Mouse (Mus musculus): Measurements from ENCODE around the gene Zfp992. TPM values are rescaled to one million over a fixed set of nuclear protein-coding genes. Genes with fewer than 3 reads are reported as not detected.
"Not testable (repeated sequence)": the region's sequence is repeated elsewhere in the genome, so short reads cannot be mapped to it uniquely, and the experiment has no call there.

Zfp992 gene
- polyA plus RNA-seq, 1 experiment from 2014 or later, result 2.8 TPM

- no peak overlapping the region for H3K27ac ChIP-seq (ENCODE audit: low read depth, low read length)
- no peak overlapping the region for H3K4me3 ChIP-seq (ENCODE audit: low read depth, low read length)
- no peaks in the 10 kb centered on the region for H3K36me3 ChIP-seq (ENCODE audit: control insufficient read depth, insufficient read depth, low read length)
- DNase-seq (ENCODE audit: low spot score, missing footprints), result peak; percentile 85
- WGBS, result 67% methylated on average over 4 of the region's 4 CpGs
- peak; percentile 43 for ATAC-seq (ENCODE audit: low FRiP score)
- H3K27me3 ChIP-seq (ENCODE audit: control insufficient read depth, insufficient read depth, low read length), result no peaks in the 10 kb centered on the region
- no peak overlapping the region for H3K4me2 ChIP-seq
- no peaks in the 10 kb centered on the region for H3K4me1 ChIP-seq (ENCODE audit: control insufficient read depth, insufficient read depth, low read length)
- no peak overlapping the region for H3K9ac ChIP-seq (ENCODE audit: low read length)
- H3K9me3 ChIP-seq (ENCODE audit: control insufficient read depth, low read length), result peaks cover 53% of the 10 kb centered on the region
These were observed 46.2 kb downstream of the Zfp992 start for GRCm38 (mm10) chr4:146494980-146495379.

GRCm38 (mm10) chr4:146497695-146498275, 49.0 kb downstream of the Zfp992 start:
- H3K4me2 ChIP-seq; H3K36me3 ChIP-seq (ENCODE audit: control insufficient read depth, insufficient read depth, low read length); H3K4me1 ChIP-seq (ENCODE audit: control insufficient read depth, insufficient read depth, low read length); H3K4me3 ChIP-seq (ENCODE audit: low read depth, low read length); H3K27me3 ChIP-seq (ENCODE audit: control insufficient read depth, insufficient read depth, low read length); ATAC-seq (ENCODE audit: low FRiP score); H3K9ac ChIP-seq (ENCODE audit: low read length); H3K27ac ChIP-seq (ENCODE audit: low read depth, low read length): not testable (repeated sequence)
- peaks cover 48% of the 10 kb centered on the region for H3K9me3 ChIP-seq (ENCODE audit: control insufficient read depth, low read length)
- DNase-seq (ENCODE audit: low spot score, missing footprints), result peak; percentile 76
- 83% methylated on average over 9 of the region's 9 CpGs for WGBS

DNA sequence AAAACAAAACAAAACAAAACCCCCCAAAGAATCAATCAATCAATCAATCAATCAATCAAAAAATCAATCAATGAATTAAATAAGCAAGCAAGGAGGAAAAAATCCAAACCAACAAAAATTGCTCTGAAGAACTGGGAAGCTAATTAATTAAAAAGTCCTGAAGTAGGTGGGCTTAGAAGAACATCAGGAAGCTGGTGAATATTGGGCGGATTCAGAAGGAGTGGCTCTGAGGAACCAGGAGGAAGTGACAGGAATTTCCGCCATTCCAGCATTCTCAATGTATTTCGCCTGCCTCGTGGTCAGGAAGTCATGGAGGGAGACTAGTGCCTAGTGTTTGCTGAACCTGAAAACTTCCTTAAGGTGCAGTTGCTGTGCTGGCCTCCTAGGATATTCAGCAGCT, 52.9 kb downstream of the Zfp992 start, which contains the start of gene Zfp981:
TSS of gene Zfp981 (plus strand) at position 301 of the 400 bp plus-strand sequence.
- not testable (repeated sequence) for H3K4me1 ChIP-seq (ENCODE audit: control insufficient read depth, insufficient read depth, low read length); H3K36me3 ChIP-seq (ENCODE audit: control insufficient read depth, insufficient read depth, low read length); H3K9ac ChIP-seq (ENCODE audit: low read length); H3K4me2 ChIP-seq; H3K27ac ChIP-seq (ENCODE audit: low read depth, low read length); ATAC-seq (ENCODE audit: low FRiP score); H3K27me3 ChIP-seq (ENCODE audit: control insufficient read depth, insufficient read depth, low read length); H3K4me3 ChIP-seq (ENCODE audit: low read depth, low read length); DNase-seq (ENCODE audit: low spot score, missing footprints)
- WGBS, result 85% methylated on average over 4 of the region's 4 CpGs
- H3K9me3 ChIP-seq (ENCODE audit: control insufficient read depth, low read length), result peaks cover 27% of the 10 kb centered on the region

DNA sequence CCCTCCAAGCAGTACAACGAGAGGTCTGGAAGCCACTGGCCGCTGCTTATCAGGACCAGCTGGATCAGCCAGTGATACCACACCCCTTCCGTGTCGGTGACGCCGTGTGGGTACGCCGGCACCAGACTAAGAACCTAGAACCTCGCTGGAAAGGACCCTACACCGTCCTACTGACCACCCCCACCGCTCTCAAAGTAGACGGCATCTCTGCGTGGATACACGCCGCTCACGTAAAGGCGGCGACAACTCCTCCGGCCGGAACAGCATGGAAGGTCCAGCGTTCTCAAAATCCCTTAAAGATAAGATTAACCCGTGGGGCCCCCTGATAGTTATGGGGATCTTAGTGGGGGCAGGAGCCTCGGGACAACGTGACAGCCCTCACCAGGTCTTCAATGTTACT, 60.2 kb downstream of the Zfp992 start:
- not testable (repeated sequence) for H3K4me2 ChIP-seq; H3K9ac ChIP-seq (ENCODE audit: low read length); H3K36me3 ChIP-seq (ENCODE audit: control insufficient read depth, insufficient read depth, low read length); H3K9me3 ChIP-seq (ENCODE audit: control insufficient read depth, low read length); H3K4me1 ChIP-seq (ENCODE audit: control insufficient read depth, insufficient read depth, low read length); H3K4me3 ChIP-seq (ENCODE audit: low read depth, low read length); ATAC-seq (ENCODE audit: low FRiP score); H3K27ac ChIP-seq (ENCODE audit: low read depth, low read length); H3K27me3 ChIP-seq (ENCODE audit: control insufficient read depth, insufficient read depth, low read length); DNase-seq (ENCODE audit: low spot score, missing footprints)
- 93% methylated on average over 14 of the region's 24 CpGs for WGBS

- not testable (repeated sequence) for H3K9ac ChIP-seq (ENCODE audit: low read length); H3K4me1 ChIP-seq (ENCODE audit: control insufficient read depth, insufficient read depth, low read length); H3K4me2 ChIP-seq; H3K27ac ChIP-seq (ENCODE audit: low read depth, low read length); ATAC-seq (ENCODE audit: low FRiP score); H3K27me3 ChIP-seq (ENCODE audit: control insufficient read depth, insufficient read depth, low read length); H3K36me3 ChIP-seq (ENCODE audit: control insufficient read depth, insufficient read depth, low read length); H3K4me3 ChIP-seq (ENCODE audit: low read depth, low read length)
- peak; percentile 33 for DNase-seq (ENCODE audit: low spot score, missing footprints)
- peaks cover 21% of the 10 kb centered on the region for H3K9me3 ChIP-seq (ENCODE audit: control insufficient read depth, low read length)
These were observed 63.0 kb downstream of the Zfp992 start for GRCm38 (mm10) chr4:146511871-146512270.

GRCm38 (mm10) chr4:146516474-146516873, 67.7 kb downstream of the Zfp992 start:
- Histone ChIP-seq H3K36me3 (ENCODE audit: control insufficient read depth, insufficient read depth, low read length) (no peaks in the 10 kb centered on the region), H3K9ac (ENCODE audit: low read length) (no peak overlapping the region), H3K4me1 (ENCODE audit: control insufficient read depth, insufficient read depth, low read length) (no peaks in the 10 kb centered on the region), H3K27ac (ENCODE audit: low read depth, low read length) (no peak overlapping the region), H3K4me2 (no peak overlapping the region), H3K9me3 (ENCODE audit: control insufficient read depth, low read length) (peaks cover 47% of the 10 kb centered on the region), H3K4me3 (ENCODE audit: low read depth, low read length) (no peak overlapping the region), H3K27me3 (ENCODE audit: control insufficient read depth, insufficient read depth, low read length) (no peaks in the 10 kb centered on the region)
- WGBS, result 74% methylated on average over 1 of the region's 1 CpGs
- ATAC-seq (ENCODE audit: low FRiP score), result no peak
- DNase-seq (ENCODE audit: low spot score, missing footprints), result peak; percentile 59

GRCm38 (mm10) chr4:146517150-146517549, 68.3 kb downstream of the Zfp992 start:
- not testable (repeated sequence) for H3K27me3 ChIP-seq (ENCODE audit: control insufficient read depth, insufficient read depth, low read length); H3K27ac ChIP-seq (ENCODE audit: low read depth, low read length); H3K4me2 ChIP-seq; H3K9ac ChIP-seq (ENCODE audit: low read length); H3K36me3 ChIP-seq (ENCODE audit: control insufficient read depth, insufficient read depth, low read length); H3K4me1 ChIP-seq (ENCODE audit: control insufficient read depth, insufficient read depth, low read length); H3K4me3 ChIP-seq (ENCODE audit: low read depth, low read length); ATAC-seq (ENCODE audit: low FRiP score)
- DNase-seq (ENCODE audit: low spot score, missing footprints), result peak; percentile 65
- WGBS, result 72% methylated on average over 2 of the region's 2 CpGs
- H3K9me3 ChIP-seq (ENCODE audit: control insufficient read depth, low read length), result peaks cover 48% of the 10 kb centered on the region

Other genes with a start within 250 kb of the Zfp992 start
- gene Zfp981, start 53.0 kb downstream of the Zfp992 start, polyA plus RNA-seq (2014; fragmentation: Nextera tagmentation; extraction: Ambion mirVana), result not detected in 2 replicates
- gene Zfp993, start 161.9 kb downstream of the Zfp992 start, polyA plus RNA-seq (2014; fragmentation: Nextera tagmentation; extraction: Ambion mirVana), result 1.7 and 1.9 TPM in 2 replicates

Measured in midbrain, embryonic 11.5 days (tissue).